Mouse (Mus musculus): ENCODE data around the gene Suclg2.

Gene Suclg2

DNA sequence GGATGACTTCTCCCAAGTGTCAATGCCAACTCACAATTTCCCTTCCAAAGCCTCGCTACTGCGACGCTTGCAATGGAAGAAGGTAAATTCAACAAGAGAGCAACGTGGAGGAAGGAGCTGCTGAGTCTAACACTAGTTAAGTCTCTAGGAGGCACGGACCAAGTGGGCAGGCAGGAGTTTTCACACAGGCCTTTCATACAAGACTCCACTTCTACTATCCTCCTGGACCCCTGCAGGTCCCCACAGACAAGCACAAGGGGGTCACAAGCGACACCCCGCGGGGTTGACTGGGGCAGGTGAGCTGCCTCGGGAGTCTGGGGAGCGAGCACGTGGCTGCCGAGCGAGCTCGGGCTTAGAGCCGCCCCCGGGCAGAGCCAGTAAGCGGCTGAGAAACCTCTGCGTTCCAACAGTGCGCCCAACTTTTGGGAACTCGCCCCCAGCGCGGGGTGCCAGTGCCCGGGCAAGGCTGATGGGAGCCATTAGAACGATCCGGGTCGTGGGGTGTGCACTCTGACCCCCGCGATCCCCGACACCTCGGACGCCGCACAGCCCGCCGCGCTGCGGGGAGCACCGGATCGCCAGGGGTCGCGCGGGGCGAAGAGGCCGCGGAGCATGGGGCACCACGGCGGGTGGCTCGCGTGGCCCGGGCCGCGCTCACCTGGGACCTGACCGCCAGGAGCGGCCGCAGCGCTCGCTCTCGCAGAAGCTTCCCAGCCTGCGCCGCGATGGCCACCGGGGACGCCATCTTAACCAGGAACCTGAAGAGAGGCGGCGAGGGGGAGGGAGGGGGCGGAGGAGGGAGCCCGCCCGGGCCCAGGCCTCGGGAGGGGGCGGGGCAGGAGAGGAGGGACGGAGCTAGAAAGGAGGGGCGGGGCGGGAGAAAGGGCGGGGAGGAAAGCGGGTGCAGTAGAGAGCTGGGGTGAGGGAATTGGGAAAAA lies at the start of gene Suclg2:
TSS of gene Suclg2 (minus strand) at position 770 of the 938 bp plus-strand sequence.
- peak; percentile 62 to 68 for DNase-seq (ENCODE audit: low read depth in 2 of 2, low spot score in 2 of 2)

DNA sequence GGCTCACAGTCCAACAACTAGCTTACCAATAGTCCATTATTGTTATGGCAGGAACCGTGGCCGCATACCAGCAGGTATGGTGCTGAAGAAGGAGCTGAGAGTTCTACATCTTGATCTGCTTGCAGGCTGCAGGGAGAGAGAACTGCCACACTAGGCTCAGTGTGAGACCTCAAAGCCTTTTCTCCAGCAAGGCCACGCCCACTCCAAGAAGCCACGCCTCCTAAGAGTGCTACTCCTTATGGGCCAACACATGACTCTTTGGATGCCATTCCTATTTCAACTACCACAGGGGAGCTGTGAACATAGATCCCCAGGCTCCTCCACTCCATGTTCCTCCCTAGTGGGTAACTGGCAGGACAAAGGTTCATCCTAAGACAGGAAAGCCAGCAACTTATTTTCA lies 48.0 kb upstream of the Suclg2 start:
- no peak for DNase-seq (ENCODE audit: low read depth in 2 of 2, low spot score in 2 of 2)

DNA sequence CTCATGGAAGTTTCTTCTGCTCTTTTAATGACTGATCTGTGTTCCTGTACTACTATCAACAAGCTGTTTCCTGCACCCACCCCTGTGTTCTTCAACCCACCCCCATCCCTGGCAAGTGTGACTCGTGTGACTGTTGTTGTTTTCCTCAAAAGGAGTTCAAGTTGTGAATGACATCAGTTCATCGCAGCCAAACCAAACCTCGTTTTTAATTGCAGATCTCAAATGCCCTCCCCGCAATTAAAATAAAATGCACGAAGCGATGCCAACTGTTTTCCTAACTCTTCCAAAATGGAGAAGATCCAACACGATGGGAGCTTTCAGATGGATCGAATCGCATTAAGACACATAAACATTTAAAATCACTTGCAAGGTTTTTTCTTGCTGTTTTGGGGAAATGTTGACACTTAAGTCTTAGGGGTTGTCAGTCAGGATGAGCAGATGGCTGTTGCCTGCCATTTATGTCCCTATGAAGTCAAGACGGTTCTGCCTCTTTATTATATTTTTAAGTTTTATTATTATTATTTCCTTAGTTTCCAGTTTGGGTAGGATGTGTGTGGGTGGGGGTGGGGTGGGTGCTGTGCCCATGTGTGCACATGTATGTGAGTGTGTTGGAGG lies 41.1 kb upstream of the Suclg2 start:
- no peak for DNase-seq (ENCODE audit: low read depth in 2 of 2, low spot score in 2 of 2)

DNA sequence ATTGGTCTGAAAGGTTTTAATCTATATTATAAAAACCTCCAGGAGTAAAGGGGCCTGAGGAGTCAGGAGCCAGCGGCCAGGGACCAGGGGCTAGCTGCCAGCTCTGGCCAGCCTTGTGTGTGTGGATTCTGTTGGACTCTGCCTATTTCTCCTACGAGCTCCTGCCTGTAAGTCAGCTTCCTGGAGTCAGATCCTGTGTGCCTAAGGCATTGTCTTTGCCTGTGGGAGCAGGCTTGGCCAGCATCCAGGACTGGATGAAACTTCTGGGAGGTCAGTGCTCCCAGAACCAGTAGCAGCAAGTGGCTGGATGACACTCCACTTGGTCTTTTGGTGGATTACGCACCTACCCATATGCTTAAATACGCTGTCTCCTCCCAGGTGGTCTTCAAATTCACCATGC lies 23.8 kb upstream of the Suclg2 start:
- DNase-seq (ENCODE audit: low read depth in 2 of 2, low spot score in 2 of 2) = no peak

DNA sequence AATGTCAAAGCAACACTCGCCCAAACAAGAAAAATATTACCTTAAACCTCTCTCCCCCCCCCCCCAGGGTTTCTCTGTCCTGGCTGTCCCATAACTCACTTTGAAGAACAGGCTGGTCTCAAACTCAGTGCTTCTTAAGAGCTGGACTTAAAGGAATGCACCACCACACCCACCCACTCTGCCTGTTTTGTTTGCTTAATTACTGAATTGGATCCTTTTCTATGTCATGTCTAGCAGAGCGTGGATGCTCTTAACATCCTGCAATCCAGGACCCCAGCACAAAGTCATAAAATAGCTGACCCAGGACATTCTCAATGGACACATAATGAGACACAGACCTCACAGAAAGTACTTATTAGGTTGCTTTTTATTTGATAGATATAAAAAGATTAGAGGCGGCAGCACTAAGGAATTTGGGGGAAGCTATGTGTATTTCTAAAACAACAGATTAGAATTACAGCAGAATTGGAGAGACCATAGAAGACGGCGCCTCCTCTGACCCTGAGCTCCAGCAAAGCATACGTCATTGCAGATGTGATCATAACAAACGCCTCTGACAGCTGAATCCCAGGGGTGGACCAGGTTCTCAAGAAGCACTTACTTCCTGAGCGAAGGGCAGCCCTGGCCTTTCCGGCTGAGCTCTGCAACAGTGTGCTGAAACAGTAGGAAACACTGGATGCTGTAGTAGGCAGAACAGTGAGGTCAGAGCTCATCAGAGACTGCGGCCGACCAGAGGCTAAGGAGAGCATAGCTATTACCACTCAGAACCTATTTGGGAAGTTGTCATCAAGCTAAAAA lies 13.2 kb upstream of the Suclg2 start:
- DNase-seq (ENCODE audit: low read depth in 2 of 2, low spot score in 2 of 2) = no peak

DNA sequence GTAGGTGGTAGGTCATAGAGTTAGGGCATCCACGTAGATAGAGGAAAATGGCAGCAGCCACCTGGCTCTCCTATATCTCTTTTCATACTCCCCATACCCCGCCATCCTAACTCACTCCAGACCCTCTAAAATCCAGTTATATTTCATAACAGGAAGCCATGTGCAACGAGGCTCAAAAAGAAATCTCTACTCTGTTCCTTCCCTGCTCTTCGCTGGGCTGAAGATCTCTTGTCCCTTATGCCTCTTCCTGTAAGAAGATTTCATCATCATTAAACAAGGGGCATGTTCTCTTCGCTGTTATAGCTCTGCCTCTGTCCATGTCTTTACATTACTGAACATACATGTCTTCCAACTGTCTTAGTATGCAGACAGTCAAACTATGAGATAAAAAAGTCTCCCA lies 10.8 kb upstream of the Suclg2 start:
- DNase-seq (ENCODE audit: low read depth in 2 of 2, low spot score in 2 of 2) = no peak

DNA sequence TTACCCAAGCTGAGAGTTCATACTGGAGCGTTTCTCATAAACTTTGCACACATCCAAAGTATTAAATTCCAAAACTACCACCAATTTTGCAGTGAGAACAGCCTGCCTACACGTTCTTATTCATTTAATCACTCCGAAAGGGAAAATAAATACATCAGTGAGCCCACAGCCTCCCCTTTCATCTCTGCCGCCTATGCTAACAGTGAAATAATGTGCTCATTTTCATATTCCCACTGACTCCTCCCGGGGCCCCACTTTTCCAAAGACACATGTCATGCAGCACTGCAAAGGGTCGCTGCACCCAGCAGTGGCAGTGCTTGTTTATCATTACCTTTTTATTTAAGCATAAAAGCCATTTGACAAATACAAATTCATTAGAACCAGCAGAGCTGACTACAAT lies 6.7 kb upstream of the Suclg2 start:
- DNase-seq (ENCODE audit: low read depth in 2 of 2, low spot score in 2 of 2) = no peak

DNA sequence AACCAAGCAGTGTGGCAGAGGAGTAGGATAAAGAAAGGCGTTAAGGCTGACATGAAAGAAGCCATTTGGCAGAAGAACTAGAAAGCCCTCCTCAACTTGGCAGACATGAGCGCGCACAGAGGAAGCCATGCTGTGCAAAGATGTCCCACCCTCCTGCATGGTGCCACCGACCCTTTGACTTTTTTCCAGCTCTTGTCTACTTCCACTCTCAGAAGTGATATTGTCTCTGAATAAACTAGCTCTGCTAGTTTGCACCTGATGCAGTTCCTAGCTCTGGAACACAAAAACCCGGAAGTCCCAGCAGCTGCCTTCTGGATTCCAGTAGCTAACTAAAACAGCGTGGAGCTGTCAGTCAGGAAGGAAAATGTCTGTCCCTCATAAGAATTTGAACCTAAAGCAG lies 4.8 kb upstream of the Suclg2 start:
- DNase-seq (ENCODE audit: low read depth in 2 of 2, low spot score in 2 of 2) = no peak

DNA sequence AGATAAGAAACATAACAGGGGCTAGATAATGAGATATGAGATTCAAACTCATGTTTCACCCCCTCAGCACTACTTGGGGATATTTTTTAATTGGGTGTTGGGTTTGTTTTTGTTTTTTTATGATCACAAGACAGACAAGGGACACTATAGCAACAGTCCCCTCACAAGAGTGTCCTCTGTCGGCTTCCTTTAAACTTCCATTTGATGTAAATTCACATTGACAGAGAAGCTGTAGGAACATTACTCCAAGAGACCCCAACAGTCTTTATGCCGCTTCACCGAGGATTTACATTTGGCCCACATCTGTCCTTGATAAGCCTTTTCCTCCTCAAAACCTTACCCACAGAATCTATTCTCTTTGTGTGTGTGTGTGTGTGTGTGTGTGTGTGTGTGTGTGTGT lies 1.2 kb upstream of the Suclg2 start:
- DNase-seq (ENCODE audit: low read depth in 2 of 2, low spot score in 2 of 2) = no peak

DNA sequence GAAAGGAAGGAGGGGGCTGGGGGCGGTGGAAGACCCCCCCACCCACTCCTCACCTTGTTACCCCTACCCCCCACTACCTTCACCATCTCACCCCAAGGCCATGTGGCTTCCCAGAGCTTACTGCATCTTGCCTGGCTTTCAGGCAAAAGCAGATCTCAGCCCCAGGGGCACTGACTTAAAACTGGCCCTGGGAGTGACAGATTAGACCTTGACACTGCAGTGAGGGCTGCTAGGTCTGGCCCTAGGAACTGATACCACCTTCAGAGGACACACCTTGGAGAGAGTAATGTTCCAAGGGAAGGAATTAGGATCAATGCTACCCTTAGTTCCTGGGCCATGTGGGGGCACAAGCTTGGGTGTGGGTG lies 351 bp upstream of the Suclg2 start:
- DNase-seq (ENCODE audit: low read depth in 2 of 2, low spot score in 2 of 2) = peak; percentile 3 to 9

DNA sequence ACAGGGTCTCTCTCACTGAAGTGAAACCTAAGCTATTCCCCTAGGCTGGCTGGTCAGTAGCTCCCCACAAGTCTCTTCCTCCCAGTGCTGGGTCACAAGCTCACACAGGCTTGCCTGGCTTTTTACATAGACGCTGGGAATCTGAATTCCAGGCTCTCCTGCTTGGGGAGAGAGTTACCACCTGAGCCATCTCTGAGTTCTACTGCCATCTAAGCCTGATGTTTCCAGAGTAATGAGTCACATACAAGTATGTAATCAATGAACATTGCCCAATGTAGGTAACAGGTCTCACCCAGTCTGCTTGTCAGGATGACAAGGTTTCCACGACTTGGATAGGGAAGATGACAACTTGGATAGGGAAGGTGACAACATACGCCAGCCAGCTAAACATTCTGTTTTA lies 1.5 kb downstream of the Suclg2 start:
- no peak for DNase-seq (ENCODE audit: low read depth in 2 of 2, low spot score in 2 of 2)

DNA sequence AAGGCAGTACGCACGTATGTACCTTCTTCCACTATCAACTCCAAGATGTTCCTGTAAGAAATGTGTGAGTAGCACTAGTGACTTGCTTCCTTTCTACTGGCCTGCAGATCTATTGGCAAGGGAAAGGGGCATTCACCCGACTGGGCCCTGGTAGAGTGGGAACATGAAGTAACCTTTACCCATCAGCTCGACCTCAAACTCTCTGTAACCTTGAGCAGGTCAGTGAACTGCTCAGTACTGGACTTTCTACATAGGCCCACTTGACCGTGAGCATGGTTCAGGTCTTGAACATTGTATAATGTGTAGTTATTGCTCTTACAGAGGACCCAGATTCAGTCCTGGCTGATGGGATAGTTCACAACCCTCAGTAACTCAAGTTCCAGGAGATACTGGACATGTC lies 2.1 kb downstream of the Suclg2 start:
- no peak for DNase-seq (ENCODE audit: low read depth in 2 of 2, low spot score in 2 of 2)

DNA sequence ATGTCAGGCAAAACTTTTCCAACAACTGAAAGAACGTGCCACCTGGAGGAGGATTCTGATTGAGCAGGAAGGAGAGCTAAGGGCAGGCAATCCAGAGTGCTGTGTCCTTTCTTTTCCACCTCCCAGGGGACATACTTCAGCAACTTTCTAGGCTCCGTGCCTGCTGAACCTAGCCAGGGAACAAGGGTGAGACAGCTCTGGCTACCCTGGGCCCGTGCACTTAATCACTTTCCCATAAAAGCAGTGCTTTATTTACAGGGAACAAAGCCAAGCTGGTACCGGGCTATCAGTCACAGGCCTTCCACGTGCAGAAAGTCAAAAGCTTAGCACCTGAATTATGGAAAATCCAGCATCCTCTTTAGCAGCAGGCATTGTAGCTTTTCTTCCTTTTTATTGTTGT lies 5.4 kb downstream of the Suclg2 start:
- no peak for DNase-seq (ENCODE audit: low read depth in 2 of 2, low spot score in 2 of 2)

DNA sequence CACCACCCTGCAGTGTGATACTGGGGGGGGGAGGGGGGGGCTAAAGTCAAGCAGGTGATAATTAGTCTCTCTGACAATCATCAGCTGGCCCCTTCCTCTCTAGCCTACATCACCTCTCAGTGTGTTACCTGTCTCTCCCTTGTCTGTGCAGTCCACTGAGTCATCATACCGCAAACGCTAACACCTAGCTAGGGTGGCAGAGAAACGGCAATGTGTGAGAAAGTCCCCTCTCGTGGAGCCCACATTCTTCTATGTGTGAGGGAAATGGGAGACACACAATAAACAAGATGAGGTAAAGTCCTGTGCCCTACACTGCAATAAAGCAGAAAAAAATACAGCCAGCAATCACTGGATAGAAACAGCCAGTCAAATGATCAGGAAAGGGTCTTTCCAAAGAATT lies 6.5 kb downstream of the Suclg2 start:
- DNase-seq (ENCODE audit: low read depth in 2 of 2, low spot score in 2 of 2) = no peak

DNA sequence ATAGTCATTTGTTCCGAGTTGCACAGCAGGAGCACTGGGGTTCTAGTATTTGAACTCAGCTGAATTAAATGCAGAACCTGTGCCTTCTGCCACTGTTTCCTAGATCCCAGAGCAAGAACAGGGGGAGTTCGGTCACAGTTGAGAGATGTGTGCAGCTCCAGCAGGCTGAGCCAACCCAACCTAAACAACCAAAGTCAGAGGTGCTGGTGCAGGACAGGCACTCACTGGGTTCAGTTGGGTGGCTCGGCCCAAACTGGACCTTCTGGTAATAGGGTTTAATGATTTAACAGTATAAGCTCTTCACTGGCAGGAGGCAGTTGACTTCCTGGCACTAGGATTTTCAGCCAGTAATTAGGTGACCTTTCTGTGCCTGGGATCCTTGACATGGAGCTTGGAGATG lies 6.9 kb downstream of the Suclg2 start:
- no peak for DNase-seq (ENCODE audit: low read depth in 2 of 2, low spot score in 2 of 2)

DNA sequence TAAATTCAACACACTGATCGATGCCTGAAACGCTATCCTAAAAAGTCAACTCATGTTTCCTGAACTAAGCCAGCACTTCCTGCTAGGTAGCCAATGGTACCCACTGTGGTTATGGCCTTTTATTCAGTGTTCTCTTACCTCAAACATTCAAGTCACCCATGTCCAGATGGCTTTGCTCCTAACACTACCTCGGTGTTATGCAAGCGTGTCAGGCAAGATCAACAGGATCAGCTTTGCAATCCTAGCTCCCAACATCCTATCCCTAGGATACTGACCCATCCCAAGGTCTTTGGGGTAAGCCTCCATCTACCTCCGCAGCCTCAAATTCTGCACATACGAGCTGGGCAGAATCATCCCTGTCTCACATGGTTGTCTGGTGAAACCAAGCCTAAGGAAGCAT lies 7.7 kb downstream of the Suclg2 start:
- no peak for DNase-seq (ENCODE audit: low read depth in 2 of 2, low spot score in 2 of 2)

DNA sequence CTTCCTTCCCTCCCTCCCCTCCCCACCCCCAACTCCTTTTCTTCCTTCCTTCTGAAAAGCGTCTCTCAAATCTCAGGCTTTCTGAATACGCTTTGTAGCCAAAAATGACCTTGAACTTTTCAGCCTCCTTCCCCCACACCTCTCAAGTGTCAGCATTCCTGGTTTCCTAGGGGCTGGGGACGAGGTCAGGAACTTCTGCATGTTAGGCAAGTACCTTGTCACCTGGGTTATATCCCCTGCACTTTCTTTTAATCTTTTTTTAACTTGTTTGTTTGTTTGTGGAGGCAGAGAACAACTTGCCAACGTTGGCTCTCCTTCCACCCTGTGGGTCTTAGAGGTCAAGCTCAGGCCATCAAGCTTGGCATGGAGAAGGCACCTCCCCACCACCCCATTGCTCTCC lies 9.1 kb downstream of the Suclg2 start:
- DNase-seq (ENCODE audit: low read depth in 2 of 2, low spot score in 2 of 2) = no peak

DNA sequence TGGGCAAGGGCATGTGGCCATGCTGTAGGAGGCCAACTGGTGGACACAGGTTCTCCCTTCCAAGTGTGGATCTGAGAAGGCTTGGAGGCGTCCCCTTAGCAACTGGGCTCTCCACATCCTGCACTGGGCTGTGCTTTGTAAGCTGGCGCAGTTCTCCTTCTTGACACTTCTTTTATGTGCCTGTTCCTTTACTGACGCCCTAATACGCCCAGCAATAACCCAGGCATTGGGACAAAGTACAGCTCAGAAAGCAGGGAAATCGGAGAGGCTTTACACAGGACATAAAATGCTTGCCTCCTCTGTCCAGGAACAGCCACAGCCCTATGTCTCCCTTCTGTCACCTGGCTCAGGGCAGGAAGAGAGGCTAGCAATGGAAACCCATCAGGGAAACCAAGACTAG lies 9.5 kb downstream of the Suclg2 start:
- no peak for DNase-seq (ENCODE audit: low read depth in 2 of 2, low spot score in 2 of 2)

DNA sequence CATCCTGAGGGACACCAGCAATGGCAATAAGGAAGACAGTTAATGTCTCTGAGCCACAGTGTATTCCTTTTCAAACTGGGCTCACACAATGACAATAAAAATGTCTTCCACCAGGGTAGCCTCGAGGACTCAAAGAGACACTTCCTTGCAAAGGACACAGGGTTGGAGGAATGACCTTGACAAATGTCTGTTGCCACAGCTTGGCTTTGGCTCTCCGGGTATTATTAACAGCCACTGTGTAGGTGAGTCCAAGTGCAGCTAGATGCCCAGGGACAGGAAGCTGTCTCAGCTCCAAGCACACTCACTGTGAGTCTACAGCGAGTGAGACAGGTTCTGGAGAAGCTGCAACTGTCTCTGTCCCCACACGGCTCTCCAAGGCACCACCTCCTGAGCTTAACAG lies 14.0 kb downstream of the Suclg2 start:
- DNase-seq (ENCODE audit: low read depth in 2 of 2, low spot score in 2 of 2) = no peak

DNA sequence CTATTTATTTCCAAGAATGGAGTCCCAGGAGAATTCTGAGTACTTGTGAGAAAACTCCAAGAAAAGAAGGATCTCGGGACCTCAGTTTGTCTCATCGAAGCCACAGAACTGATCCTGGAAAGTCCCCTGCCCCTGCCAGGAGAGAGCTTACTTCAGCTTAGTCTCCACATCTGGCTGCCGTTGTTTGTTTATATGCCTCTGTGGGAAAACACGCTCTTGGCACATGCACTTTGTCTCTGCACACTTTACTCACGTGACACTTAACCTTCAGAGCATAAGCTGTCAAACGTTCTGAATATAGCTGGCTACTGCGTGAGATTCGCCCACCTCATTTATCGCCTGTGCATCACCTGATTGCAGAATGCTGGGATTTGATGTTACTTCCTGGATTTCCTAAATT lies 16.4 kb downstream of the Suclg2 start:
- no peak for DNase-seq (ENCODE audit: low read depth in 2 of 2, low spot score in 2 of 2)

DNA sequence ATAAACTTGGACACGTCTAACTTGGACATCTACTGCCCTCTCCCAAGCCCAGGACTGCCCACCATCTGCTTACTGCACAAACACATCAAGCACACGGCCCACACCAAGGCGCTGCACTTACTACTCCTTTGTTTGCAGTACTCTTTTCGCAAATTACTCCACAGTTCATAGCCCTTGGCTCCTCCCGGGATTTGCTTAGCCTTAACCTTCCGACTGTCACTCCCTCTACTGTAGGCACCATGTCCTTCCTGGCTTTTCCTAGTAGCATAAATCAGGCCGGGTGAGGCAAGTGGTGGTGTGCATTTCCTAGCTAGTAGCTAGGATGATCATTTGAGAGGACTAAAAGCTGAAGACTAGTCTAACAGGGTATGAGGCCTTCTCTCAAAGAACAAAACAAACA lies 16.8 kb downstream of the Suclg2 start:
- DNase-seq (ENCODE audit: low read depth in 2 of 2, low spot score in 2 of 2) = no peak

DNA sequence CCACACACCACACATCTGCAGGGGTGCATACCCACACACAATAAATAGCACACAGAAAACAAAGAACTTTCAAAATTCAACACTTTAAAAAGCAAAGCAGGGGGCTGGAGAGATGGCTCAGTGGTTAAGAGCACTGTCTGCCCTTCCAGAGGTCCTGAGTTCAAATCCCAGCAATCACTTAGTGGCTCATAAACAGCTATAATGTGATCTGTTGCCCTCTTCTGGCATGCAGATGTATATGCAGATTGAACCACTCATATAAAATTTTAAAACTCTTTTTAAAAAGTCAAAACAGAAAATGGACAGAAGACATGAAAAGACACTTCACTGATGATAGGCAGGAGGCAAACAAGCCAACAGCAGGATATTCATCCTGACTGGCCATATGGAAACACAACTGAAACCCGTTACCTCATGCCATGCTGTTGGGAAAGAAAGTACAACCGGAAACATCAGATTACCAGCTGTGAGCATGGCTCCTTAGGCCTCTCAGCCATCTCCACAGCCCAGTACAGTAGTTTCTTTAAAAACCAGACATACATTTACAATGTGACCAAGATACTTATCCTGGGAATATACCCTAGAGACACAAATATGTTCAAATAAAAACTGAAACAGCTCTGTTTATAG lies 17.5 kb downstream of the Suclg2 start:
- no peak for DNase-seq (ENCODE audit: low read depth in 2 of 2, low spot score in 2 of 2)

Data from CD8-positive naive resting alpha-beta T cell, adult 2 months (primary cell).